8 mouse cellular contexts compared by ENCODE assay signal in genomic region chr11:32087376-32087775, GRCm38 (mm10).
DNase-seq lines count a peak whose midpoint lies in the region; ATAC-seq and TF ChIP-seq lines count a peak whose summit lies in the region.

No protein-coding gene starts in this region.

- peak; percentile 24 for DNase-seq in embryo, embryonic 9.5 days (ENCODE audit: extremely low spot score)
- peak; percentile 92 for DNase-seq in hindbrain, postnatal 0 days (ENCODE audit: low spot score)
- DNase-seq in right cerebral cortex, postnatal 25 days, result peak; percentile 79
- no peak for DNase-seq in liver, embryonic 11.5 days (ENCODE audit: low spot score)
- DNase-seq in spleen, postnatal 10 days (ENCODE audit: low spot score in 2 of 2), result no peak

- no peak overlapping the region for H3K4me3 ChIP-seq in hindbrain, postnatal 0 days (ENCODE audit: low read length)
- no peak overlapping the region for H3K4me3 ChIP-seq in limb, embryonic 13.5 days
- no peak overlapping the region for H3K4me3 ChIP-seq in liver, embryonic 11.5 days (ENCODE audit: low read depth, low read length)
- H3K4me3 ChIP-seq in intestine, embryonic 16.5 days (ENCODE audit: low read length), result no peak overlapping the region

- H3K27me3 ChIP-seq in hindbrain, postnatal 0 days (ENCODE audit: insufficient read depth, low read length), result no peaks in the 10 kb centered on the region
- no peaks in the 10 kb centered on the region for H3K27me3 ChIP-seq in limb, embryonic 13.5 days
- H3K27me3 ChIP-seq in liver, embryonic 11.5 days (replicated peaks; ENCODE audit: control insufficient read depth, insufficient read depth, low read length), result no peaks in the 10 kb centered on the region
- H3K27me3 ChIP-seq in intestine, embryonic 16.5 days (replicated peaks; ENCODE audit: control insufficient read depth, insufficient read depth, low read length), result no peaks in the 10 kb centered on the region

- no peak for TF ChIP-seq CTCF in hindbrain, postnatal 0 days (IDR thresholded peaks at IDR 0.05; ENCODE audit: low read depth)

- peak; percentile 92 for ATAC-seq in CD4-positive, CD25-positive, alpha-beta regulatory T cell, adult 4 months
- peak; percentile 96 for ATAC-seq in hindbrain, postnatal 0 days
- ATAC-seq in limb, embryonic 13.5 days (ENCODE audit: low FRiP score, low read depth), result peak; percentile 88
- ATAC-seq in liver, embryonic 11.5 days (replicated peaks; ENCODE audit: low FRiP score), result no peak
- ATAC-seq in intestine, embryonic 16.5 days, result no peak

- H3K4me1 ChIP-seq in hindbrain, postnatal 0 days (ENCODE audit: insufficient read depth, low read length), result peaks cover 9% of the 10 kb centered on the region; the same call in 1 of the 2 replicates
- H3K4me1 ChIP-seq in limb, embryonic 13.5 days, result peaks cover 24% of the 10 kb centered on the region
- H3K4me1 ChIP-seq in liver, embryonic 11.5 days (replicated peaks; ENCODE audit: control insufficient read depth, insufficient read depth, low read length), result no peaks in the 10 kb centered on the region
- no peaks in the 10 kb centered on the region for H3K4me1 ChIP-seq in intestine, embryonic 16.5 days (ENCODE audit: control insufficient read depth, insufficient read depth, low read length)

- 4% methylated on average over 2 of the region's 2 CpGs for WGBS in hindbrain, postnatal 0 days
- WGBS in limb, embryonic 13.5 days, result 7% methylated on average over 2 of the region's 2 CpGs
- WGBS in liver, embryonic 11.5 days, result 57% methylated on average over 2 of the region's 2 CpGs
- WGBS in intestine, embryonic 16.5 days, result 28% methylated on average over 2 of the region's 2 CpGs

- no peak overlapping the region for H3K9ac ChIP-seq in hindbrain, postnatal 0 days (replicated peaks; ENCODE audit: low read length)
- H3K9ac ChIP-seq in limb, embryonic 13.5 days, result no peak overlapping the region
- H3K9ac ChIP-seq in liver, embryonic 11.5 days (ENCODE audit: low read depth, low read length), result no peak overlapping the region
- no peak overlapping the region for H3K9ac ChIP-seq in intestine, embryonic 16.5 days (ENCODE audit: low read depth, low read length)

- H3K36me3 ChIP-seq in hindbrain, postnatal 0 days (ENCODE audit: insufficient read depth, low read length), result no peaks in the 10 kb centered on the region
- H3K36me3 ChIP-seq in limb, embryonic 13.5 days, result no peaks in the 10 kb centered on the region
- no peaks in the 10 kb centered on the region for H3K36me3 ChIP-seq in liver, embryonic 11.5 days (ENCODE audit: control insufficient read depth, insufficient read depth, low read length)
- H3K36me3 ChIP-seq in intestine, embryonic 16.5 days (ENCODE audit: control insufficient read depth, insufficient read depth, low read length), result no peaks in the 10 kb centered on the region

- H3K9me3 ChIP-seq in hindbrain, postnatal 0 days (ENCODE audit: low read length), result no peaks in the 10 kb centered on the region
- no peaks in the 10 kb centered on the region; the same call in 1 of the 2 replicates for H3K9me3 ChIP-seq in limb, embryonic 13.5 days
- H3K9me3 ChIP-seq in liver, embryonic 11.5 days (ENCODE audit: control insufficient read depth, low read length), result no peaks in the 10 kb centered on the region
- no peaks in the 10 kb centered on the region for H3K9me3 ChIP-seq in intestine, embryonic 16.5 days (ENCODE audit: control insufficient read depth, low read length)

- H3K27ac ChIP-seq in hindbrain, postnatal 0 days, result peak overlapping the region; percentile 85
- H3K27ac ChIP-seq in limb, embryonic 13.5 days, result peak overlapping the region; percentile 16; the same call in 1 of the 2 replicates
- H3K27ac ChIP-seq in liver, embryonic 11.5 days (ENCODE audit: low read depth, low read length), result no peak overlapping the region
- H3K27ac ChIP-seq in intestine, embryonic 16.5 days (ENCODE audit: low read length), result no peak overlapping the region

- no peak overlapping the region for H3K4me2 ChIP-seq in hindbrain, postnatal 0 days (ENCODE audit: low read depth, low read length)
- H3K4me2 ChIP-seq in limb, embryonic 13.5 days (replicated peaks), result no peak overlapping the region
- H3K4me2 ChIP-seq in liver, embryonic 11.5 days, result no peak overlapping the region
- no peak overlapping the region for H3K4me2 ChIP-seq in intestine, embryonic 16.5 days (ENCODE audit: low read depth, low read length)

Comparison
In these comparisons a context has a peak if more than half of its experiments do, and no peak if none do; other contexts are left out.
1. ATAC-seq: peak in CD4-positive, CD25-positive, alpha-beta regulatory T cell, adult 4 months (single experiment), hindbrain, postnatal 0 days (single experiment) and limb, embryonic 13.5 days (single experiment); none in liver, embryonic 11.5 days (single experiment) and intestine, embryonic 16.5 days (single experiment).
2. DNase-seq: peak in embryo, embryonic 9.5 days (single experiment), hindbrain, postnatal 0 days (single experiment) and right cerebral cortex, postnatal 25 days (single experiment); none in liver, embryonic 11.5 days (single experiment) and spleen, postnatal 10 days (0 of 2).
3. H3K27ac ChIP-seq: peak in hindbrain, postnatal 0 days (single experiment) and limb, embryonic 13.5 days (single experiment); none in liver, embryonic 11.5 days (single experiment) and intestine, embryonic 16.5 days (single experiment).